27 mouse cellular contexts compared by ENCODE assay signal in the genomic region with DNA sequence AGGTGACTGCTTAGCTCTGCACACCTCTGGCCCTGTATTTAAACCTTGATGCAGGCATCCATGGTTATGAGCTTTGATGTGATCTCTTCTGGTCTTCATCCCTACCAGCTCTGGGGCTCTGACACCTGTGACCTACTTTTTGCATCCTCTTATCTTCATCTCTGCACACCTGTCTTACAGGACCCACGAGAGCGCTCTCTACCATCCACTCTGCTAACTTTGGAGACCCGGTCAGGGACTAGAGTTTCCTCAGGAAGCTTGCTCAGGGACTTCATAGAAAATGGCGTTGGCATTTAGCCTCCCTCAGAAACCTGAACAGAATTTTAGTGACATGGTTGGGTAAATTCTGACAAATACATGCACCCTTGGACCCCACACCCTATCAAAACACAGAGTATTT. TPM values are rescaled to one million over a fixed set of nuclear protein-coding genes. Genes with fewer than 3 reads are reported as not detected.
DNase-seq lines count a peak whose midpoint lies in the region; ATAC-seq and TF ChIP-seq lines count a peak whose summit lies in the region.
"Had no signal": no experiment of that assay in that cellular context is flagged by ENCODE, and none has a peak within 500 bp of the region (broad histone marks: within the 10 kb centered on the region; RNA-seq: fewer than 3 reads in every experiment).

No protein-coding gene starts in this region.

- no peak for ATAC-seq in heart, postnatal 0 days (ENCODE audit: insufficient read depth, low read depth)
- no peak for ATAC-seq in intestine, embryonic 16.5 days
- ATAC-seq: CD4-positive, CD25-positive, alpha-beta regulatory T cell, adult 4 months; forebrain, embryonic 13.5 days; forebrain, embryonic 16.5 days; hindbrain, postnatal 0 days; inflammation-experienced regulatory T-cells, adult 6 months had no signal

- peaks cover 5% of the 10 kb centered on the region; the same call in 1 of the 2 replicates for H3K4me1 ChIP-seq in heart, postnatal 0 days (ENCODE audit: control insufficient read depth, insufficient read depth)
- H3K4me1 ChIP-seq in heart, embryonic 10.5 days: peaks cover 7% of the 10 kb centered on the region
- H3K4me1 ChIP-seq in thymus, adult 2 months (replicated peaks; ENCODE audit: control insufficient read depth, insufficient read depth, low read length): peaks cover 24% of the 10 kb centered on the region
- H3K4me1 ChIP-seq in intestine, embryonic 16.5 days (ENCODE audit: control insufficient read depth, insufficient read depth, low read length): 0 out of 2 replicates have a peak, but pooled peaks cover 4% of the 10 kb centered on the region
- H3K4me1 ChIP-seq: forebrain, embryonic 13.5 days had no signal

- no peaks in the 10 kb centered on the region for H3K27me3 ChIP-seq in heart, postnatal 0 days (ENCODE audit: control insufficient read depth, insufficient read depth, low read length)
- H3K27me3 ChIP-seq in heart, embryonic 10.5 days (ENCODE audit: insufficient read depth, poor library complexity, severe bottlenecking): no peaks in the 10 kb centered on the region
- no peaks in the 10 kb centered on the region for H3K27me3 ChIP-seq in thymus, adult 2 months (ENCODE audit: control insufficient read depth, insufficient read depth, low read length)
- H3K27me3 ChIP-seq in intestine, embryonic 16.5 days (replicated peaks; ENCODE audit: control insufficient read depth, insufficient read depth, low read length): no peaks in the 10 kb centered on the region
- H3K27me3 ChIP-seq: embryonic facial prominence, embryonic 13.5 days; forebrain, embryonic 13.5 days; hindbrain, embryonic 13.5 days had no signal

- H3K9ac ChIP-seq in heart, postnatal 0 days (replicated peaks; ENCODE audit: low read depth, low read length): no peak overlapping the region
- no peak overlapping the region for H3K9ac ChIP-seq in intestine, embryonic 16.5 days (ENCODE audit: low read depth, low read length)
- H3K9ac ChIP-seq: embryonic facial prominence, embryonic 13.5 days; forebrain, embryonic 13.5 days; hindbrain, embryonic 13.5 days had no signal

- H3K4me3 ChIP-seq in heart, postnatal 0 days (ENCODE audit: low read depth, low read length): no peak overlapping the region
- no peak overlapping the region for H3K4me3 ChIP-seq in heart, embryonic 10.5 days
- H3K4me3 ChIP-seq in thymus, adult 2 months (ENCODE audit: control insufficient read depth, insufficient read depth, low read length): no peak overlapping the region
- no peak overlapping the region for H3K4me3 ChIP-seq in intestine, embryonic 16.5 days (ENCODE audit: low read length)
- H3K4me3 ChIP-seq: embryonic facial prominence, embryonic 10.5 days; embryonic facial prominence, embryonic 13.5 days; erythroblast, embryonic 14.5 days; forebrain, embryonic 13.5 days; gastrocnemius, adult 2 months; hindbrain, embryonic 13.5 days had no signal

- H3K36me3 ChIP-seq in heart, postnatal 0 days (replicated peaks; ENCODE audit: control insufficient read depth, insufficient read depth, low read length): no peaks in the 10 kb centered on the region
- no peaks in the 10 kb centered on the region for H3K36me3 ChIP-seq in heart, embryonic 10.5 days
- no peaks in the 10 kb centered on the region for H3K36me3 ChIP-seq in thymus, adult 2 months (ENCODE audit: control insufficient read depth, insufficient read depth, low read length)
- no peaks in the 10 kb centered on the region for H3K36me3 ChIP-seq in intestine, embryonic 16.5 days (ENCODE audit: control insufficient read depth, insufficient read depth, low read length)
- H3K36me3 ChIP-seq: embryonic facial prominence, embryonic 10.5 days; embryonic facial prominence, embryonic 13.5 days; hindbrain, embryonic 13.5 days had no signal

- H3K9me3 ChIP-seq in heart, postnatal 0 days (replicated peaks; ENCODE audit: control insufficient read depth, low read length): no peaks in the 10 kb centered on the region
- H3K9me3 ChIP-seq in heart, embryonic 10.5 days: no peaks in the 10 kb centered on the region
- no peaks in the 10 kb centered on the region for H3K9me3 ChIP-seq in intestine, embryonic 16.5 days (ENCODE audit: control insufficient read depth, low read length)
- H3K9me3 ChIP-seq: embryonic facial prominence, embryonic 10.5 days; embryonic facial prominence, embryonic 13.5 days; forebrain, embryonic 13.5 days; hindbrain, embryonic 13.5 days had no signal

- TF ChIP-seq CTCF in heart, postnatal 0 days (IDR thresholded peaks at IDR 0.05; ENCODE audit: low read depth): no peak
- no peak for TF ChIP-seq CTCF in thymus, adult 2 months (IDR thresholded peaks at IDR 0.05; ENCODE audit: borderline replicate concordance, control insufficient read depth, extremely low read depth, insufficient read depth, low read length, poor library complexity)

- WGBS in heart, postnatal 0 days: 51% methylated on average over 4 of the region's 4 CpGs
- WGBS in heart, embryonic 10.5 days: 69% methylated on average over 4 of the region's 4 CpGs
- 13% methylated on average over 4 of the region's 4 CpGs for WGBS in thymus, adult 2 months
- WGBS in intestine, embryonic 16.5 days: 76% methylated on average over 4 of the region's 4 CpGs

- no peak for DNase-seq in heart, postnatal 0 days (ENCODE audit: low spot score)
- no peak for DNase-seq in heart, embryonic 10.5 days (ENCODE audit: low spot score)
- peak; percentile 76 for DNase-seq in thymus, adult 2 months
- DNase-seq in thymus, postnatal 10 days (ENCODE audit: low spot score in 2 of 2): peak; percentile 71 to 78
- DNase-seq in thymus, postnatal 36 days: peak; percentile 60 to 79
- DNase-seq in layer of hippocampus, postnatal 14 days (ENCODE audit: low spot score in 2 of 2): no peak
- no peak for DNase-seq in kidney, adult 18-20 months
- DNase-seq: adrenal gland, adult 2 months; adrenal gland, postnatal 14 days; cerebellum, adult 11 months; cerebellum, adult 2 months; cerebellum, postnatal 10 days; cerebellum, postnatal 36 days; embryo, embryonic 11 days; gastrocnemius, adult 2 months; gastrocnemius, postnatal 14 days; heart, adult 11 months had no signal

- no peak for TF ChIP-seq POLR2A in thymus, adult 2 months (IDR thresholded peaks at IDR 0.05; ENCODE audit: control insufficient read depth, extremely low read depth, insufficient read depth, low read length, poor library complexity)

- H3K27ac ChIP-seq in heart, postnatal 0 days (ENCODE audit: low read depth): peak overlapping the region; percentile 41; the same call in 1 of the 2 replicates
- no peak overlapping the region for H3K27ac ChIP-seq in heart, embryonic 10.5 days
- peak overlapping the region; percentile 96 for H3K27ac ChIP-seq in thymus, adult 2 months (ENCODE audit: control insufficient read depth, insufficient read depth, low read length)
- no peak overlapping the region for H3K27ac ChIP-seq in intestine, embryonic 16.5 days (ENCODE audit: low read length)
- H3K27ac ChIP-seq: embryonic facial prominence, embryonic 10.5 days; embryonic facial prominence, embryonic 13.5 days; forebrain, embryonic 13.5 days; gastrocnemius, adult 2 months; hindbrain, embryonic 13.5 days; hindbrain, postnatal 0 days had no signal

- TF ChIP-seq EP300 in heart, postnatal 0 days (IDR thresholded peaks at IDR 0.05; ENCODE audit: low read depth): no peak

- H3K4me2 ChIP-seq in heart, postnatal 0 days (ENCODE audit: low read depth, low read length): no peak overlapping the region
- no peak overlapping the region for H3K4me2 ChIP-seq in intestine, embryonic 16.5 days (ENCODE audit: low read depth, low read length)
- H3K4me2 ChIP-seq: embryonic facial prominence, embryonic 13.5 days; forebrain, embryonic 13.5 days; hindbrain, embryonic 13.5 days had no signal

RNA-seq across cellular contexts. Expression of gene Stx6, which starts 4.6 kb away (rescaled TPM):
- 56.6 and 59.4 TPM in 2 replicates for total RNA-seq in heart, postnatal 0 days (2014; rRNA removed; ENCODE audit: low replicate concordance)
- polyA plus RNA-seq in heart, postnatal 0 days (2015; fragmentation: Nextera tagmentation; extraction: Ambion mirVana): 36.3 and 39.6 TPM in 2 replicates
- 56.0 and 66.9 TPM in 2 replicates for polyA plus RNA-seq in heart, embryonic 10.5 days (2016; fragmentation: Nextera tagmentation; extraction: Ambion mirVana)
- polyA plus RNA-seq in thymus, adult 2 months (2012; rRNA removed): 232 and 272 TPM in 2 replicates
- total RNA-seq in layer of hippocampus, postnatal 14 days (2021): 10 to 100 TPM; 88.3 to 88.6 TPM
- polyA plus RNA-seq in intestine, embryonic 16.5 days (2015; fragmentation: Nextera tagmentation; extraction: Ambion mirVana): 36.1 and 44.2 TPM in 2 replicates

RNA-seq across cellular contexts. Expression of gene Mr1, which starts 7.3 kb away (rescaled TPM):
- total RNA-seq in heart, postnatal 0 days (2014; rRNA removed; ENCODE audit: low replicate concordance): 8.2 and 16.1 TPM in 2 replicates
- 6.5 and 7.2 TPM in 2 replicates for polyA plus RNA-seq in heart, postnatal 0 days (2015; fragmentation: Nextera tagmentation; extraction: Ambion mirVana)
- 1.3 and 1.6 TPM in 2 replicates for polyA plus RNA-seq in heart, embryonic 10.5 days (2016; fragmentation: Nextera tagmentation; extraction: Ambion mirVana)
- 33.5 and 37.9 TPM in 2 replicates for polyA plus RNA-seq in thymus, adult 2 months (2012; rRNA removed)
- total RNA-seq in layer of hippocampus, postnatal 14 days (2021): 1 to 10 TPM; 3.3 to 4.1 TPM
- polyA plus RNA-seq in intestine, embryonic 16.5 days (2015; fragmentation: Nextera tagmentation; extraction: Ambion mirVana): 4.6 and 5.2 TPM in 2 replicates
- polyA plus RNA-seq: erythroblast, embryonic 14.5 days had no signal

RNA-seq across cellular contexts. Expression of gene Ier5, which starts 54.5 kb away (rescaled TPM):
- total RNA-seq in heart, postnatal 0 days (2014; rRNA removed; ENCODE audit: low replicate concordance): 50.4 and 56.2 TPM in 2 replicates
- 3.1 and 3.9 TPM in 2 replicates for polyA plus RNA-seq in heart, postnatal 0 days (2015; fragmentation: Nextera tagmentation; extraction: Ambion mirVana)
- polyA plus RNA-seq in heart, embryonic 10.5 days (2016; fragmentation: Nextera tagmentation; extraction: Ambion mirVana): 3.4 and 8.6 TPM in 2 replicates
- 37.2 and 44.0 TPM in 2 replicates for polyA plus RNA-seq in thymus, adult 2 months (2012; rRNA removed)
- total RNA-seq in layer of hippocampus, postnatal 14 days (2021): 10 to 100 TPM; 17.9 to 19.8 TPM
- 2.0 and 2.6 TPM in 2 replicates for polyA plus RNA-seq in intestine, embryonic 16.5 days (2015; fragmentation: Nextera tagmentation; extraction: Ambion mirVana)

Comparison
In these comparisons a context has a peak if more than half of its experiments do, and no peak if none do; other contexts are left out.
1. H3K27ac ChIP-seq: peak in heart, postnatal 0 days (single experiment) and thymus, adult 2 months (single experiment); none in heart, embryonic 10.5 days (single experiment) and intestine, embryonic 16.5 days (single experiment).
2. DNase-seq: peak in thymus, adult 2 months (single experiment), thymus, postnatal 10 days (2 of 2) and thymus, postnatal 36 days (2 of 2); none in heart, postnatal 0 days (single experiment), heart, embryonic 10.5 days (single experiment), layer of hippocampus, postnatal 14 days (0 of 2) and kidney, adult 18-20 months (single experiment).